Mouse (Mus musculus) heart, embryonic 16.5 days (tissue): Measurements from ENCODE around the gene Ckap5. TPM values are rescaled to one million over a fixed set of nuclear protein-coding genes. Genes with fewer than 3 reads are reported as not detected.

Source experiments
- polyA plus RNA-seq: library from polyadenylated mRNA; unstranded; fragments of >200 nt; fragmentation: Nextera tagmentation; extraction: Ambion mirVana; gene quantifications from 2 replicates; pipeline ENCODE4 v1.2.1, GENCODE M21; 2015

The Ckap5 gene
- polyA plus RNA-seq, 1 experiment from 2014 or later = 61.1 TPM

Other genes starting within 250 kb of the Ckap5 start
- gene 1110051M20Rik, start 82.1 kb upstream of the Ckap5 start, polyA plus RNA-seq = 42.9 and 46.0 TPM in 2 replicates
- gene Lrp4, start 69.3 kb upstream of the Ckap5 start, polyA plus RNA-seq = 3.9 and 4.5 TPM in 2 replicates
- gene F2, start 109.7 kb downstream of the Ckap5 start, polyA plus RNA-seq = 0.55 and 0.89 TPM in 2 replicates
- gene Zfp408, start 123.0 kb downstream of the Ckap5 start, polyA plus RNA-seq = 7.2 and 7.9 TPM in 2 replicates
- gene Arhgap1, start 123.1 kb downstream of the Ckap5 start, polyA plus RNA-seq = 120 and 122 TPM in 2 replicates
- gene Atg13, start 183.8 kb downstream of the Ckap5 start, polyA plus RNA-seq = 25.2 and 26.0 TPM in 2 replicates
- 12.2 and 12.5 TPM in 2 replicates for gene Harbi1, start 184.1 kb downstream of the Ckap5 start, polyA plus RNA-seq
- gene Ambra1, start 203.4 kb downstream of the Ckap5 start, polyA plus RNA-seq = 11.3 and 11.4 TPM in 2 replicates